Mouse (Mus musculus) midbrain, postnatal 0 days (tissue): Measurements from ENCODE around the gene Ring1. TPM values are rescaled to one million over a fixed set of nuclear protein-coding genes. Genes with fewer than 3 reads are reported as not detected.

Source experiments
- ATAC-seq: fragments of 200-750 bp; cut with Nextera tagmentation; 2 replicates; pipeline ENCODE4 v1.8.0; 2017; ENCODE audit warnings: moderate number of reproducible peaks, mild to moderate bottlenecking, moderate TSS enrichment, moderate library complexity; ENCODE audit not compliant: low FRiP score
- DNase-seq: peaks from one replicate; pipeline ENCODE4 v3.0.0-alpha.2; 2015; ENCODE audit warnings: low spot score
- H3K27ac ChIP-seq: fragments of 300-500 bp; sonication (generic); 2 replicates; pipeline ENCODE4 v1.5.1; 2014; ENCODE audit warnings: low read depth, mild to moderate bottlenecking, low read length, mixed read lengths
- H3K27me3 ChIP-seq: fragments of 300-500 bp; sonication (generic); 2 replicates; pipeline ENCODE4 v1.6.1; 2014; ENCODE audit warnings: low read length, control low read depth, mixed read lengths; ENCODE audit not compliant: insufficient read depth
- H3K36me3 ChIP-seq: fragments of 300-500 bp; sonication (generic); 2 replicates; pipeline ENCODE4 v1.6.1; 2014; ENCODE audit warnings: low read length, control low read depth, mixed read lengths; ENCODE audit not compliant: insufficient read depth
- H3K4me1 ChIP-seq: fragments of 300-500 bp; sonication (generic); 2 replicates; pipeline ENCODE4 v1.6.1; 2014; ENCODE audit warnings: mild to moderate bottlenecking, control low read depth, antibody characterized with exemption, low read length, mixed read lengths; ENCODE audit not compliant: insufficient read depth
- H3K4me2 ChIP-seq: fragments of 300-500 bp; sonication (generic); 2 replicates; pipeline ENCODE4 v1.6.1; 2014; ENCODE audit warnings: low read depth, mild to moderate bottlenecking, low read length, mixed read lengths; ENCODE audit not compliant: poor library complexity, severe bottlenecking
- H3K4me3 ChIP-seq: fragments of 300-500 bp; sonication (generic); 2 replicates; pipeline ENCODE4 v1.5.1; 2014; ENCODE audit warnings: low read depth, mild to moderate bottlenecking, low read length, moderate library complexity
- H3K9ac ChIP-seq: fragments of 300-500 bp; sonication (generic); replicated peaks from 2 replicates; pipeline ENCODE4 v1.6.1; 2014; ENCODE audit warnings: mild to moderate bottlenecking, low read length, moderate library complexity, mixed read lengths; ENCODE audit not compliant: poor library complexity, severe bottlenecking
- H3K9me3 ChIP-seq: fragments of 300-500 bp; sonication (generic); 2 replicates; pipeline ENCODE4 v1.6.1; 2016; ENCODE audit warnings: low read length, control low read depth
- CTCF ChIP-seq: IDR thresholded peaks from 2 replicates; pipeline ENCODE4 v1.5.1; 2016; ENCODE audit warnings: antibody characterized with exemption, mild to moderate bottlenecking
- WGBS: fragments of 180-500 bp; shearing (Covaris S2); extraction: QIAGEN DNeasy Blood & Tissue Kit; methylation state at CpG from one replicate; pipeline ENCODE4 v1.1.7; 2014; 5-methylcytosine and 5-hydroxymethylcytosine counted together
- polyA plus RNA-seq: library from polyadenylated mRNA; unstranded; fragments of >200 nt; fragmentation: Nextera tagmentation; extraction: Ambion mirVana; gene quantifications from 2 replicates; pipeline ENCODE4 v1.2.1, GENCODE M21; 2015
- total RNA-seq: library from RNA; depleted of rRNA; stranded (reverse); fragments of >200 nt; gene quantifications from 2 replicates; pipeline ENCODE4 v1.2.3, GENCODE M21; 2014

Gene Ring1
- total and polyA plus RNA-seq, 2 experiments from 2014 or later: 19.5 TPM

- no peak for ATAC-seq
- Histone ChIP-seq H3K4me2 (no peak overlapping the region), H3K4me3 (no peak overlapping the region), H3K9ac (no peak overlapping the region), H3K36me3 (peaks cover 10% of the 10 kb centered on the region; the same call in 1 of the 2 replicates), H3K4me1 (peaks cover 18% of the 10 kb centered on the region; the same call in 1 of the 2 replicates), H3K9me3 (no peaks in the 10 kb centered on the region), H3K27me3 (no peaks in the 10 kb centered on the region), H3K27ac (no peak overlapping the region)
- TF ChIP-seq CTCF: no peak
- DNase-seq: no peak
- WGBS: 98% methylated on average over 20 of the region's 20 CpGs
These were observed 1.5 kb downstream of the Ring1 start for GRCm38 (mm10) chr17:34022987-34023386.

- 94% methylated on average over 14 of the region's 14 CpGs for WGBS
- ATAC-seq (no peak), DNase-seq (no peak)
- Histone ChIP-seq H3K27ac (no peak overlapping the region), H3K9me3 (no peaks in the 10 kb centered on the region), H3K27me3 (no peaks in the 10 kb centered on the region), H3K36me3 (peaks cover 10% of the 10 kb centered on the region; the same call in 1 of the 2 replicates), H3K9ac (no peak overlapping the region), H3K4me3 (no peak overlapping the region), H3K4me1 (peaks cover 18% of the 10 kb centered on the region; the same call in 1 of the 2 replicates), H3K4me2 (no peak overlapping the region)
- no peak for TF ChIP-seq CTCF
These were observed 2.1 kb downstream of the Ring1 start for GRCm38 (mm10) chr17:34022414-34022783.

GRCm38 (mm10) chr17:34021539-34022413 lies 2.7 kb downstream of the Ring1 start:
- WGBS: 95% methylated on average over 23 of the region's 23 CpGs
- Histone ChIP-seq H3K27me3 (no peaks in the 10 kb centered on the region), H3K4me2 (no peak overlapping the region), H3K9me3 (no peaks in the 10 kb centered on the region), H3K36me3 (peaks cover 10% of the 10 kb centered on the region; the same call in 1 of the 2 replicates), H3K27ac (no peak overlapping the region), H3K4me3 (no peak overlapping the region), H3K9ac (no peak overlapping the region), H3K4me1 (peaks cover 17% of the 10 kb centered on the region; the same call in 1 of the 2 replicates)
- no peak for TF ChIP-seq CTCF
- DNase-seq (no peak), ATAC-seq (no peak)

DNA sequence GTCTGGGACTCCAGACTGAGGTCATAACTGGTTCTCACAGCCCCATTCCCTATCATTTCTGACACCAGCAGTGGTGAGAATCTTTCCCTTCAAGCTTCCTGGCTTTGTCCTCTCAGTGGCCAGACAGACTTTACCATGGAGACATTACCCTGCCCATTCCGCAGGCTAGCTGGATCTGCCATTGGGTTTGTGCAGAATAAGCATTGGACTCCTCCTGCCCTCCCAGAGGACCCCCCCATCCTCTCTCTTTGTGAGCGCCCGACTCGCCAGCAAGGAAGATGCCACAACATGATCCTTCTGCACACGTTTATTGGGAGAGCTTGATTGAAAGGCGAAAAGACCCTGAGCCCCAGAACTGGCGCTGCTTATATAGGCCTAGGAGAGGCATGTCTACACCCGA lies 11.0 kb downstream of the Ring1 start:
- WGBS: 89% methylated on average over 8 of the region's 8 CpGs
- TF ChIP-seq CTCF: no peak

GRCm38 (mm10) chr17:34010156-34010555 lies 14.3 kb downstream of the Ring1 start:
- H3K9ac ChIP-seq: no peak overlapping the region
- H3K27me3 ChIP-seq: no peaks in the 10 kb centered on the region
- H3K27ac ChIP-seq: no peak overlapping the region
- H3K4me1 ChIP-seq: no peaks in the 10 kb centered on the region
- no peaks in the 10 kb centered on the region for H3K9me3 ChIP-seq
- ATAC-seq (no peak), DNase-seq (no peak)
- TF ChIP-seq CTCF: no peak
- H3K4me3 ChIP-seq: no peak overlapping the region
- 71% methylated on average over 5 of the region's 5 CpGs for WGBS
- no peak overlapping the region for H3K4me2 ChIP-seq
- no peaks in the 10 kb centered on the region for H3K36me3 ChIP-seq

More for the DNA sequence above, 11.0 kb downstream of the Ring1 start:
- Histone ChIP-seq H3K4me1 (no peaks in the 10 kb centered on the region), H3K9ac (no peak overlapping the region), H3K36me3 (no peaks in the 10 kb centered on the region), H3K4me3 (no peak overlapping the region), H3K27ac (no peak overlapping the region), H3K9me3 (no peaks in the 10 kb centered on the region), H3K27me3 (no peaks in the 10 kb centered on the region), H3K4me2 (no peak overlapping the region)
- DNase-seq: no peak
- ATAC-seq: no peak

GRCm38 (mm10) chr17:34006570-34006969 lies 17.9 kb downstream of the Ring1 start:
- TF ChIP-seq CTCF: no peak
- Histone ChIP-seq H3K36me3 (no peaks in the 10 kb centered on the region), H3K9ac (no peak overlapping the region), H3K27ac (no peak overlapping the region), H3K4me2 (no peak overlapping the region), H3K4me3 (no peak overlapping the region), H3K27me3 (no peaks in the 10 kb centered on the region), H3K4me1 (no peaks in the 10 kb centered on the region), H3K9me3 (no peaks in the 10 kb centered on the region)
- 66% methylated on average over 2 of the region's 2 CpGs for WGBS
- no peak for DNase-seq
- no peak for ATAC-seq
